Mouse (Mus musculus) hindbrain, postnatal 0 days (tissue): Measurements from ENCODE around the gene Cd6. TPM values are rescaled to one million over a fixed set of nuclear protein-coding genes. Genes with fewer than 3 reads are reported as not detected.

Experiments used
- ATAC-seq: fragments of 200-750 bp; cut with Nextera tagmentation; 2 replicates; pipeline ENCODE4 v1.8.0; 2017; ENCODE audit warnings: mild to moderate bottlenecking, moderate TSS enrichment, moderate library complexity
- DNase-seq: peaks from one replicate; pipeline ENCODE4 v3.0.0-alpha.2; 2015; ENCODE audit warnings: low spot score
- H3K27ac ChIP-seq: fragments of 300-500 bp; sonication (generic); 2 replicates; pipeline ENCODE4 v1.5.1; 2014; ENCODE audit warnings: mild to moderate bottlenecking
- H3K27me3 ChIP-seq: fragments of 300-500 bp; sonication (generic); 2 replicates; pipeline ENCODE4 v1.6.1; 2014; ENCODE audit warnings: low read length, mixed read lengths; ENCODE audit not compliant: insufficient read depth
- H3K36me3 ChIP-seq: fragments of 300-500 bp; sonication (generic); 2 replicates; pipeline ENCODE4 v1.6.1; 2014; ENCODE audit warnings: low read length, mixed read lengths; ENCODE audit not compliant: insufficient read depth
- H3K4me1 ChIP-seq: fragments of 300-500 bp; sonication (generic); 2 replicates; pipeline ENCODE4 v1.6.1; 2014; ENCODE audit warnings: antibody characterized with exemption, low read length, mixed read lengths; ENCODE audit not compliant: insufficient read depth
- H3K4me2 ChIP-seq: fragments of 300-500 bp; sonication (generic); 2 replicates; pipeline ENCODE4 v1.6.1; 2014; ENCODE audit warnings: low read depth, mild to moderate bottlenecking, low read length, moderate library complexity, mixed read lengths
- H3K4me3 ChIP-seq: fragments of 300-500 bp; sonication (generic); 2 replicates; pipeline ENCODE4 v1.5.1; 2014; ENCODE audit warnings: low read length
- H3K9ac ChIP-seq: fragments of 300-500 bp; sonication (generic); replicated peaks from 2 replicates; pipeline ENCODE4 v1.6.1; 2014; ENCODE audit warnings: mild to moderate bottlenecking, low read length, moderate library complexity, mixed read lengths
- H3K9me3 ChIP-seq: fragments of 300-500 bp; sonication (generic); 2 replicates; pipeline ENCODE4 v1.6.1; 2016; ENCODE audit warnings: low read length, mixed read lengths
- CTCF ChIP-seq: IDR thresholded peaks from 2 replicates; pipeline ENCODE4 v1.5.1; 2016; ENCODE audit warnings: antibody characterized with exemption, control low read depth, low read depth
- WGBS: fragments of 180-500 bp; shearing (Covaris S2); extraction: QIAGEN DNeasy Blood & Tissue Kit; methylation state at CpG from one replicate; pipeline ENCODE4 v1.1.7; 2014; 5-methylcytosine and 5-hydroxymethylcytosine counted together
- polyA plus RNA-seq: library from polyadenylated mRNA; unstranded; fragments of >200 nt; fragmentation: Nextera tagmentation; extraction: Ambion mirVana; gene quantifications from 2 replicates; pipeline ENCODE4 v1.2.1, GENCODE M21; 2015
- total RNA-seq: library from RNA; depleted of rRNA; stranded (reverse); fragments of >200 nt; gene quantifications from 2 replicates; pipeline ENCODE4 v1.2.3, GENCODE M21; 2014

Cd6 gene
- total and polyA plus RNA-seq, 2 experiments from 2014 or later: not detected

DNA sequence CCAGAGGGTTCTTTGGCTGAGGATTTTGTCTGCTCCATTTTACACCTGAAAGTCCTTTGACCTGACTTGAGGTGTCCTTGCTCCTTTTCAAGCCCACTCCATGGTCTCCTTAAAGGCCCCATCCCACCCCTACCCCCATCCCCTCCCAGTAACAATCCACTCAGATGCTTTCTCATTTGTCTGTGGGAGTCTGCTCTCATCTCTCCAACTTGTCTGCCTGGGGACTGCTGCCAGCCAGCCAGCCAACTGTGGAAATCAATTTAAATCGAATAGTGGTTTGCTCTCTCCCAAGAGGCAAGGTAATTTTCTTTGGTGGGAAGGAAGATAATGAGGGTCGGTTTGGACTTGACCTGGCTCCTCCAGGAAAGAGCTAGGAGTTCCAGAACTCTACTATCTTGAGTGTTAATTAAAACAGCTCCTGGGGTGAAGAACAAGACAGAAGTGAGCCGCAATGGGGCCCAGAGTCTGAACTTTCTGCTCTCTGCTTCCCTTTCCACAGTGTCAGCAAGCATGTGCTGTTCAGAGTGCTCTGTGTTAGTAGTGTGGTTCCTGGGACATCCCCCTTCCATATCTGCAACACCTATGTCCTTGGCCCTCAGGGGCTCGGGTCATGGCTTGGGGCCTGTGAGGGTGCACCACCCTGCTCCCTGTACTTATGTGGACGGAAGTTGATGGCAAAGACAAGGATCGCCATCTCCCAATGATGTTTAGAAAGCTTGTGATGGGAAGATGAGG lies 61.0 kb downstream of the Cd6 start:
- H3K27ac ChIP-seq: peak overlapping the region; percentile 36
- 56% methylated on average over 6 of the region's 6 CpGs for WGBS
- no peak overlapping the region for H3K9ac ChIP-seq
- TF ChIP-seq CTCF: no peak
- ATAC-seq (peak; percentile 52), DNase-seq (peak; percentile 48)
- H3K4me3 ChIP-seq: no peak overlapping the region
- peaks cover 10% of the 10 kb centered on the region for H3K4me1 ChIP-seq
- no peaks in the 10 kb centered on the region for H3K36me3 ChIP-seq
- no peak overlapping the region for H3K4me2 ChIP-seq
- no peaks in the 10 kb centered on the region for H3K27me3 ChIP-seq
- H3K9me3 ChIP-seq: no peaks in the 10 kb centered on the region

DNA sequence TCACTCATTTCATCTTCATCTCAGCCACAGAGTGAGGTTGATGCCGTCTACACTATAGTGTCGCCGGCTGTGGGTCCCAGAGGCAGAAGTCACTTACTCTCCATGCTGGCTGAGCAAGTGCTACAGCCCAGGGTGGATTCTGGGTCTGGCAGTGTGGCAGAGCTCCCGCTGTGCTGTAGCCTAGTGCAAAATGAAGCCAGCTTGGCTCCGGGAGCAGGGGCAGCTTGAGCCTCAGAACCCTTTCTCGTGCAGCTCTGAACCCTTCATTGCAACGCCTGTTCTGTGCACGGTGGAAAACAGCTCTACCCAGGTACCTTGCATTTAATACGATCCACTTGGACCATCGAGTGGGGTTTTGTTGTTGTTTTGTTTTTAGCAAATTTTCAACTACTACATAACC lies 62.2 kb downstream of the Cd6 start:
- no peak overlapping the region for H3K9ac ChIP-seq
- TF ChIP-seq CTCF: no peak
- no peaks in the 10 kb centered on the region for H3K9me3 ChIP-seq
- H3K4me3 ChIP-seq: no peak overlapping the region
- no peaks in the 10 kb centered on the region for H3K27me3 ChIP-seq
- H3K27ac ChIP-seq: no peak overlapping the region
- 0 out of 2 replicates have a peak, but pooled peaks have one; percentile 39 for ATAC-seq
- peaks cover 10% of the 10 kb centered on the region for H3K4me1 ChIP-seq
- WGBS: 60% methylated on average over 10 of the region's 10 CpGs
- peak; percentile 22 for DNase-seq
- no peak overlapping the region for H3K4me2 ChIP-seq
- H3K36me3 ChIP-seq: no peaks in the 10 kb centered on the region

DNA sequence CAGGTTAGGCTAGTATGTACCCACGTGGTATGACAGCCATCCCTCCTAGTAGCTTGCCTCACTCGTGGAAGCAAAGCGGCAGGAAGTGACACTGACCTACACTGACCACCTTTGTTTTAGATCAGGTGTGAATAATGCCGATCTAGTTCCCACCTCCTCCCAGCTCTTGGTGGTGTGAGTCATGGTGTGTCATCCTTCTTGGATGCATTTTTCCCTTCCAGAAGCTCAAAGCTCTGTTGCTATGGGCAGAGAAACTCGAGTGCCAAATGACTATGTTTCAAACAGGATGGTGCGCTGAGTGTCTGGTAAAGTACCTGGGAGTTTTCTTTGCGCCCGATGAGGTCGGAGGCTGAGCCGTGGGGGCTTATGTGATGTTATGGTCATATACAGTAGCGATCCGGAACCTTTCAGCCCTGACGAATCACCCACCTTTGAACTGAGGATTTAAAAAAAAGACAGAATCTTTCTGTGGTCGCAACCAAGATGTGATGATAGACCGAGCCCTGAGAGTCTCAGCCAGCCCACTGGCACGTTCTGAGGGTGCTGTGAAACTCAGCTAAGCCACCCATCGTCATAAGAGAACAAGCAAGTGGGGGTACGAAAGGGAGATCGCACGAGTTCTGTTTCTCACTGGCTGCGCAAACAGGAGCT lies 66.4 kb downstream of the Cd6 start:
- ATAC-seq: no peak
- no peaks in the 10 kb centered on the region for H3K27me3 ChIP-seq
- no peak for DNase-seq
- no peak overlapping the region for H3K9ac ChIP-seq
- H3K4me3 ChIP-seq: no peak overlapping the region
- H3K4me1 ChIP-seq: no peaks in the 10 kb centered on the region; the same call in 1 of the 2 replicates
- no peaks in the 10 kb centered on the region for H3K9me3 ChIP-seq
- no peak overlapping the region for H3K4me2 ChIP-seq
- WGBS: 84% methylated on average over 21 of the region's 21 CpGs
- H3K27ac ChIP-seq: no peak overlapping the region
- no peaks in the 10 kb centered on the region for H3K36me3 ChIP-seq
- no peak for TF ChIP-seq CTCF

DNA sequence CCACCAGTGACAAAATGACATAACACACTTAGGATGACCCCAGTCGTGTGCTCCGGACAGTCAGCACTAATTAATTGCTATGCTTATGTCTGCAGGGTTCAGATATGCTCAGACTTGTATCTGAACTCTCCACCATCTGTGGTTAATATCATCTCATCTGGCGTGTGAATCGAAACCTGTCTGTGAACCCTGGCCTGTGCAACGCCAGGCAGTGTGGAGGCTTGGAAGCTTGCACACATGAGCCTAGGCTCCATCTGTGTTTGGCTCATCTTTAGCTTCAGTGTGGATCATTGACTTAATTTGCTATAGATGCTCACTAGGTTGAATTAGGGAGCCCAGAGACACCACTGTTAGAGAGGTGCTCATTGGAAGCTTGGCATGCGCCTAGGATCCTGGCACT lies 67.4 kb downstream of the Cd6 start:
- Histone ChIP-seq H3K27me3 (no peaks in the 10 kb centered on the region), H3K4me3 (no peak overlapping the region), H3K27ac (no peak overlapping the region), H3K4me2 (no peak overlapping the region), H3K36me3 (no peaks in the 10 kb centered on the region), H3K4me1 (no peaks in the 10 kb centered on the region; the same call in 1 of the 2 replicates), H3K9me3 (no peaks in the 10 kb centered on the region), H3K9ac (no peak overlapping the region)
- no peak for TF ChIP-seq CTCF
- WGBS: 66% methylated on average over 6 of the region's 6 CpGs
- ATAC-seq (no peak), DNase-seq (no peak)

DNA sequence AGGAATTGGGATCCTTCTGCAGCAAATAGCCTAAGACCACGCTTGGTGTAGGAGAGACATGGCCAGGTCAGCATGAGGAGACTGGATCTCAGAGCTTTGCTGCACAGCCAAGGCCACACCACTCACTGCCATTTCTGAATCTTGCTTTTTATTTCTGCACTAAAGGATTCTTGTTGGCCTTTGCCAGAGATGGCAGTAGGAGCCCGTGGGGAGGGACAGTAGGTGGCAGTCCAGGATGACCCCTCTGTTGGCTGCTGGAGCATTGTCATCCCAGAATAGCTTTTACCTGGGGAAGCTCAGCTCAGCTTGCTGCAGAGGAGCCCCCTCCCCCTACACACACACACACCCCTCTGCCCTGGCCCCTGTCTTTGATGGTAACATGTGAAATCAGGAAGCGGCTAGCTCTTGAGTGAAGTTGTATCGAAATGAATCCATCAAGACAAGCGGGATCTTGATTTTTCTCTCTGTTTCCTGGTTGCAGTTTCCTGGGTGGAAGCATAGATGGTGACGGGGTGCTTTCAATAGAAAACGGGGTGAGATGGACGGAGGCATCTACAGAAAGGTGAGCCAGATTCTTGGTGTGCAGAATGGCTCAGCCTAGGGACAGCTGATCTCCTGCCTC lies 68.0 kb downstream of the Cd6 start:
- no peaks in the 10 kb centered on the region; the same call in 1 of the 2 replicates for H3K4me1 ChIP-seq
- ATAC-seq (no peak), DNase-seq (no peak)
- whole genome bisulfite sequencing: 88% methylated on average over 8 of the region's 8 CpGs
- H3K9me3 ChIP-seq: no peaks in the 10 kb centered on the region
- H3K4me2 ChIP-seq: no peak overlapping the region
- no peak for TF ChIP-seq CTCF
- H3K9ac ChIP-seq: no peak overlapping the region
- H3K4me3 ChIP-seq: no peak overlapping the region
- H3K27ac ChIP-seq: no peak overlapping the region
- H3K36me3 ChIP-seq: no peaks in the 10 kb centered on the region
- no peaks in the 10 kb centered on the region for H3K27me3 ChIP-seq

DNA sequence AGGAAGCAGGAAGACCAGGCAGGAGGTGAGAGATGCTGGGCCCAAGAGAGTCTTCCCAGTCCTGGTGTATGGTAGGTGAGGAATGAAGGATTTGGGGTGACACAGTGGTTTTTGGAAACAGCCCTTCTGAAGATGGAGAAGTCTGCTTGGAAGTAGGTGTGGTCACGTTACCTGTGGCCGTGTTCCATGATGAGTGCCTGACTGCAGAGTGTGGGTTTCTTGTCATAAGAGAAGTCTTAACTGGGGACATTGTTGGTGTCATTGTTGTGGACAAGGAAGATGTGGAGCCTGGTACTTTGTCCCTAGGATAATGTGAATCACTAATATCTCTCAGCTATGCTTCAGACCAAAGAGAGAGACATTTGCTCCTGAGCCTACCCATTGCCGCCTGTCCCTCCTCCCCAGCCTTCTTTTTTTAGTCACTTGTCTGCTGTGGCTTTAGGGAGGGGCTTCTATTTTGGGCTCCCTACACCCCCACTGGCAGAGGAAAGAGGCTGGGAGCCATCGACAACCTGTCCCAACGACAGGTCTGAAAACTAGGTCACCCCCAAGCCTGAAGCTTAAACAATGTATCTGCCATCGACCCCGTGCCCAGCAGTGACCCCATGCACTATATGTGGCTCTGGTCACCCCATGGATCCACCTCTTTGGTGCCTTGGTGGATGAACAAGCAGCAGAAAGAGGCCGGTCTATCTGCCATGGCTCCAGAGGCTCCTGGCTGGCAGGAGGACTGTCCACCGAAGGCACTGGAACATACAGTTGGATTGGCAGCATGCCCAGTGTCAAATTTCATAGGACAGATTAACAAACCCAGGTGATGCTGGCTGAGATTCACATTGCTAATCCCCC lies 69.7 kb downstream of the Cd6 start:
- H3K4me3 ChIP-seq: no peak overlapping the region
- no peak overlapping the region for H3K27ac ChIP-seq
- H3K4me1 ChIP-seq: no peaks in the 10 kb centered on the region; the same call in 1 of the 2 replicates
- no peak overlapping the region for H3K9ac ChIP-seq
- no peaks in the 10 kb centered on the region for H3K9me3 ChIP-seq
- DNase-seq: no peak
- ATAC-seq: no peak
- WGBS: 74% methylated on average over 9 of the region's 9 CpGs
- H3K36me3 ChIP-seq: no peaks in the 10 kb centered on the region
- TF ChIP-seq CTCF: no peak
- no peaks in the 10 kb centered on the region for H3K27me3 ChIP-seq
- no peak overlapping the region for H3K4me2 ChIP-seq
